Mouse (Mus musculus) stomach, embryonic 16.5 days (tissue): Measurements from ENCODE around the gene Sorl1. TPM values are rescaled to one million over a fixed set of nuclear protein-coding genes. Genes with fewer than 3 reads are reported as not detected.

ENCODE experiments used
- ATAC-seq: fragments of 200-750 bp; cut with Nextera tagmentation; 2 replicates; pipeline ENCODE4 v1.8.0; 2017; ENCODE audit warnings: moderate number of reproducible peaks, moderate TSS enrichment; ENCODE audit not compliant: insufficient read depth, low FRiP score
- H3K27ac ChIP-seq: fragments of 300-500 bp; sonication (generic); 2 replicates; pipeline ENCODE4 v1.5.1; 2014; ENCODE audit warnings: low read length
- H3K27me3 ChIP-seq: fragments of 300-500 bp; sonication (generic); 2 replicates; pipeline ENCODE4 v1.6.1; 2014; ENCODE audit warnings: low read length, control low read depth, mixed read lengths; ENCODE audit not compliant: control insufficient read depth, insufficient read depth
- H3K36me3 ChIP-seq: fragments of 300-500 bp; sonication (generic); 2 replicates; pipeline ENCODE4 v1.6.1; 2014; ENCODE audit warnings: low read length; ENCODE audit not compliant: control insufficient read depth, insufficient read depth
- H3K4me1 ChIP-seq: fragments of 300-500 bp; sonication (generic); 2 replicates; pipeline ENCODE4 v1.6.1; 2014; ENCODE audit warnings: low read length, control low read depth, mixed read lengths; ENCODE audit not compliant: control insufficient read depth, insufficient read depth
- H3K4me2 ChIP-seq: fragments of 300-500 bp; sonication (generic); 2 replicates; pipeline ENCODE4 v1.6.1; 2014; ENCODE audit warnings: low read depth, low read length, mixed read lengths
- H3K4me3 ChIP-seq: fragments of 300-500 bp; sonication (generic); replicated peaks from 2 replicates; pipeline ENCODE4 v1.5.1; 2014; ENCODE audit warnings: mild to moderate bottlenecking, low read length
- H3K9ac ChIP-seq: fragments of 300-500 bp; sonication (generic); 2 replicates; pipeline ENCODE4 v1.6.1; 2014; ENCODE audit warnings: low read length
- H3K9me3 ChIP-seq: fragments of 300-500 bp; sonication (generic); replicated peaks from 2 replicates; pipeline ENCODE4 v1.6.1; 2016; ENCODE audit warnings: low read length, control low read depth; ENCODE audit not compliant: control insufficient read depth
- WGBS: fragments of 180-500 bp; shearing (Covaris S2); extraction: QIAGEN DNeasy Blood & Tissue Kit; methylation state at CpG from one replicate; pipeline ENCODE4 v1.1.7; 2014; 5-methylcytosine and 5-hydroxymethylcytosine counted together
- polyA plus RNA-seq: library from polyadenylated mRNA; unstranded; fragments of >200 nt; fragmentation: Nextera tagmentation; extraction: Ambion mirVana; gene quantifications from 2 replicates; pipeline ENCODE4 v1.2.1, GENCODE M21; 2015

Gene Sorl1
- polyA plus RNA-seq, 1 experiment from 2014 or later = 12.9 TPM

DNA sequence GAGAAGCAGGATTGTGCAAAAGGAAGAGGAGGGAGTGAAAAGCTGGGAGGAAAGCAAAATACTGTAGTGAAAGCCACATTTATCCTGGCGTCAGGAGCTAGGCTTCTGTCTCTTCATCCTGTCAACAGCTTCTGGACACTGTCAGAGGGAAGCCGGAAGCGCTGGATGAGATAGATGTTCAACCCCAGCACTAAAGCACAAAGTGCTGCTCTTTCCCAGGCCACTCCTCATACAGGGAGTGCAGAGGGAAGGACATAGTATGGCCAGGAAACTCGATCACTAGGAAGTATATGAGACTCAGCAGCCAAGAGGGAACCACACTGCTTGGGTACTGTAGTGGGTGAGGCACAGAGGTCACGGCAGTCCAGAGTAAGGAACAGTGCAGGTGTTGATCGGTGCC is 145.7 kb downstream of the Sorl1 start:
- Histone ChIP-seq H3K27me3 (no peaks in the 10 kb centered on the region), H3K4me2 (no peak overlapping the region), H3K4me3 (no peak overlapping the region), H3K4me1 (no peaks in the 10 kb centered on the region), H3K9me3 (0 out of 2 replicates have a peak, but pooled peaks cover 4% of the 10 kb centered on the region), H3K9ac (no peak overlapping the region), H3K36me3 (peaks cover 3% of the 10 kb centered on the region; the same call in 1 of the 2 replicates), H3K27ac (no peak overlapping the region)
- WGBS = 72% methylated on average over 6 of the region's 6 CpGs
- no peak for ATAC-seq

DNA sequence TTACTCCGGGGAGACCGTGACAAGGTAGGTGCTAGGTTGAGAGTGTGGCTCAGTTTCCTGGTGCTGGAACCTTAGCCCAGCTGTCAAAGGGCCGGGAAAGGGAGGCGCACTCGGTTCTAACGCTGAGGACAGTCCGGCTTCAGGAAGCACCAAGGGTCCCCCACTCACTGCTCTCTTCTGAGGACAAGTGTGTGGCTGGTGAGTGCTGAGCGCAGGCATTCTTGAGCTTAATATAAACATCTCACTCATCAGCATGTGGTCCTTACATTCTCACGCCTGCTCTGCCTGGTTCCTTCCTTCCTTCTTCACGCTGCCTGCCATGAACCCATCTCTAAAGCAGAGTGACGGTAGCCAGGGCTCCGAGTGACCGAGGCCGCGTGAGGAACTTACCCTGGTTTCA is 148.1 kb downstream of the Sorl1 start:
- 74% methylated on average over 15 of the region's 15 CpGs for WGBS
- no peak for ATAC-seq
- Histone ChIP-seq H3K36me3 (peaks cover 3% of the 10 kb centered on the region; the same call in 1 of the 2 replicates), H3K27me3 (no peaks in the 10 kb centered on the region), H3K27ac (no peak overlapping the region), H3K4me1 (no peaks in the 10 kb centered on the region), H3K9ac (no peak overlapping the region), H3K9me3 (0 out of 2 replicates have a peak, but pooled peaks cover 4% of the 10 kb centered on the region), H3K4me2 (no peak overlapping the region), H3K4me3 (no peak overlapping the region)

DNA sequence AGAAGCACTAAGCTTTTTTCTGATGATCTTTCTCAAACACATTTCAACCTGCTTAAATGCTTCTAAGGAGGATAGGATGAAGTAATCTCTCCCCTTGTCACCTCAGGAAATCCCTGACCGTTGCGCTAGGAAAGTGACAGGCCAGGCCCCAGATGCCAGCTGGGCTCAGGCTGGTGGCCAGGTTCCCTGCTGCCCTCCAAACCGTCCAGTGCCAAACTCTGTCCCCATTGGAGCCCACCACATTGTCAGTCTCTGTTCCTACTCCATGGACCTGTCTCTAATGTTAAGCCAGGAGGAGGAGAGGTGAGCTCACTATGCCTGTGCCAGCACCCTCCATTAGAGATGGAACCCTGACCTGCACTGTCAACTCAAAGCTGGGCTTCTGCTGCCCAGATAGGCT is 149.4 kb downstream of the Sorl1 start:
- H3K4me3 ChIP-seq = no peak overlapping the region
- peaks cover 3% of the 10 kb centered on the region; the same call in 1 of the 2 replicates for H3K36me3 ChIP-seq
- no peaks in the 10 kb centered on the region for H3K4me1 ChIP-seq
- H3K9me3 ChIP-seq = 0 out of 2 replicates have a peak, but pooled peaks cover 4% of the 10 kb centered on the region
- 84% methylated on average over 3 of the region's 3 CpGs for WGBS
- H3K9ac ChIP-seq = no peak overlapping the region
- no peaks in the 10 kb centered on the region for H3K27me3 ChIP-seq
- H3K4me2 ChIP-seq = no peak overlapping the region
- no peak overlapping the region for H3K27ac ChIP-seq
- ATAC-seq = no peak

DNA sequence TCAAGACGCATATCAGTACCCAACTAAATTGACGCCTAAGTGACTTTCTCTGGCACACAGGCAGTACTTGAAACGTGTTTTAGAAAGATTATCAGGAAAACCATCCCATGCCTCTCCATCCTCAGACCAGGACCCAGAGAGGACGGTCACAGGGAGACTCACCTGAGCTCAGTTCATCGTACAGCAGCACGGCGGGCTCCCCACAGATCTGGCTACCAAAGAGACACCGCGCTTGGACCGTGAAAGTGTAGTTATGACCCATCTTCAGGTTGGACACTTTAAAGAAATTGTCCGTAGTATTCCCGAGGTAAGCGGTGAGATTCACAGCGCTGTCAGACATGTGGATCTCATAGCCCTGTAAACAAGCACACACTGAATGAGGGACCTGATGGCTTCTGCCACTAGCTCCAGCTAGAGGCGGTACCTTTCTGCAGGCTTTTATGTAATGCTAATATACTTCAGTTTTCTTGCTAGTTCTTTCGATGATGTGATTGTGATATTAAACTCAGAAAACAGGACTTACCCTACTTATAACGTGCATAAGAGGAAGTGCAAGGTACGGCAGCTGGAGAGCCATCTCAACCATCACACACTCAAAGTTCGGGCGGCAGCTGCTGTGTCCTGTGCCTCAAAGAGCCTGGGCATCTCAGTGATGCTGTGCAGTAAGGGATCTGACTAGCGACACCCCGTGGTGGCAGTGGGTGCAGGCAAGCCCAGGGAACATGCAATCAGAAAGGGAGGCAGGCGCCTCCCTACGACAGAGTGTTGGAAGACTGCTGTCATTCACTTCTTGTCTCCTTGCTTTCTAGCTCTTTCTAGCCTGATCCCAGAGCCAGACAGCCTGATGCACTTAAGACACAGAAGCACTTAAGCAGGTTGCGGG is 150.1 kb downstream of the Sorl1 start:
- Histone ChIP-seq H3K27ac (no peak overlapping the region), H3K4me3 (no peak overlapping the region), H3K4me2 (no peak overlapping the region), H3K36me3 (peaks cover 3% of the 10 kb centered on the region; the same call in 1 of the 2 replicates), H3K9me3 (0 out of 2 replicates have a peak, but pooled peaks cover 4% of the 10 kb centered on the region), H3K27me3 (no peaks in the 10 kb centered on the region), H3K4me1 (no peaks in the 10 kb centered on the region), H3K9ac (no peak overlapping the region)
- 74% methylated on average over 25 of the region's 25 CpGs for WGBS
- ATAC-seq = no peak

DNA sequence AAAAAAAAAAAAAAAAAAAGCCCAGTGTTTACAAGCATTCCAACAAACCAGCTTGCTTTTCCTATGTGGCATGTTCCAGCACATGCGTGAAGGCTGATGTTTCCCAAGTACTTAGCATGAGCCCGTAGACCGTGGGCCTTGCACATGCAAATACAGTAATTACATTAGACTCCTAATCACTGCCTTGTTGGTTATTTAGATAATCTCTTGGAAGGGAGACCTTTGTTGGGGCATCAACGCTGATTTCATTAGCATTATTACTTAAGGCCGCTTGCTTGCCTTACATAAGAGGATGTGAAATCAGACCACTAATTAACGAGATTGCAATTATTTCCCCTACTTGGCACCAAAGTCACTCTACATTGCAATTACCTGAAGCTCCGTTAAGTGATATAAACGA is 154.1 kb downstream of the Sorl1 start:
- no peak overlapping the region for H3K27ac ChIP-seq
- H3K9me3 ChIP-seq = no peaks in the 10 kb centered on the region
- H3K4me1 ChIP-seq = no peaks in the 10 kb centered on the region
- H3K4me2 ChIP-seq = no peak overlapping the region
- 92% methylated on average over 8 of the region's 8 CpGs for WGBS
- H3K4me3 ChIP-seq = no peak overlapping the region
- no peak for ATAC-seq
- H3K36me3 ChIP-seq = no peaks in the 10 kb centered on the region
- H3K27me3 ChIP-seq = no peaks in the 10 kb centered on the region
- H3K9ac ChIP-seq = no peak overlapping the region

DNA sequence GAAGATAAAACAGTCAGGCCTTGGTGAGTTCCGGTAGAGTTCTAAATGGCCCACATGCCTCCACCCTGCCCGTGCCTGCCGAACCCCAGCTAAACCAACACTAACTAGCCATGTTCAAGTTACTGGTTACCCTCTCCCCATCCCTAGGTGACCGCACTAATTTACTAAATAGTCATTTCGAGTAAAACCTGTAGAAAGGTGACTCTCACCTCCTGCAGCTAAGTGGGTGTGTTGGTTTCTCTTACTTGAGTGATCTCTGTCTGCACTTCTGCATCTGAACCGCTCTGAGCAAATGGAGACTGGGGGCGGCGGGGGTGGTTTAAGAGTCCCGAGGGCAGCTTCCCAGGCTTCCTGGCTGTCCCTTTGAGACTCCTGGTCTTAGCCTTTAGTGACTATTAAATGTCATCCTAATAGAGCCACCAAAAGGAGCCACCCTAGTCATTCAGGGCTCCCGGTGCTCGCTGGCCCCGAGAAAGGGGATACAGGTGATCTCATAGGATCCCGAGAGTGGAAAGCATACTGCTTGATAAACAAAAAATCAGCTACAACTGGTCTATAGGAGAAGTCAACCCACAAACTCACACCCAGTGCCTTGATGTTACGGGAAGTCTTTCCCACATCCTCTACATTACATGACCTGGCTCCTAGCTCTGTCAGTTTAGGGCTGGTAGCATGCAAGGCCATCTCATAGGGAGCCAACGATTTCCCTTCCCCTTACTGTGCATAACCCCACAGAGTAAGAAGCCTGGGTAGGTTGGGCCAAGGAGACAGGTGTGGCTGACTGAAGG is 155.2 kb downstream of the Sorl1 start:
- Histone ChIP-seq H3K36me3 (no peaks in the 10 kb centered on the region), H3K27me3 (no peaks in the 10 kb centered on the region), H3K27ac (no peak overlapping the region), H3K4me3 (no peak overlapping the region), H3K9me3 (no peaks in the 10 kb centered on the region), H3K9ac (no peak overlapping the region), H3K4me1 (no peaks in the 10 kb centered on the region), H3K4me2 (no peak overlapping the region)
- ATAC-seq = no peak
- 93% methylated on average over 15 of the region's 15 CpGs for WGBS

DNA sequence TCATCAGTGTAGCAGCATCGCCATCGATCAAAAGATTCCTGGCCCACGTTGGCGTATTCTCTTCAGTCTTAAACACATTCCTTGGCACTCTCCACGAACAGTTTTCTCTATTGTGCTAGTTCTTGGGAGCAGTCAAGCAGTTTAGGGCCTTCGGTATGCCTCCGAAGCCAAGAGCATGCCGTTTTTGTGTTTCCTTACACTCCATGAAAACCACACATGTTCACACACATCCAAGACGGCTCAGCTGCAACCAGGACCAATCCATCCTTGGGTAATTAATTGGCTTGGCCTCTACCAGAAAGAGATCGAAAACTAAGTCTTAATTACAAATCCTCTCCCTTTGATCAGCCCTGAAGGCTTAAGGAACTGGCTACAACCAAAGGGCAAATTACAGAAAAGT is 162.8 kb downstream of the Sorl1 start:
- Histone ChIP-seq H3K4me2 (no peak overlapping the region), H3K36me3 (no peaks in the 10 kb centered on the region), H3K9ac (no peak overlapping the region), H3K27ac (no peak overlapping the region), H3K4me3 (no peak overlapping the region), H3K27me3 (no peaks in the 10 kb centered on the region), H3K4me1 (no peaks in the 10 kb centered on the region), H3K9me3 (no peaks in the 10 kb centered on the region)
- no peak for ATAC-seq
- WGBS = 67% methylated on average over 10 of the region's 10 CpGs

DNA sequence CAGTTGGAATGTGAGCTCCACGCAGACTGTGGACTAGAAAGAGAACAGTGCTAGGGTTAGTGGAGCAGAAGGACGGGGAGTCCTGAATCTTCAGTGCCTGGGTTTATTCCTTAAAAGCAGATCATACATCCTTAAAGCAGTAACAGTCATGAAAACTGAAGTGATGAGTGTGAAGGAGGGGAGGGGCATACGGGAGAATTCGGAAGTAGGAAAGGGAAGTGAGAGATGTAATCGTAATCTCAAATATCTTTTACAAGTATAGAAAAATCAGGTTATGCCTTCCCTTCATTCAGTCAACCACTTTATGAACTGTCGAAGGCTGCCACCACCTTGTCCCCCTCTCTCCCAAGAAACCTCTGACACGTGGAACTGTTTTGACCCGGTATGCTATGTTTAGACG is 165.8 kb downstream of the Sorl1 start:
- ATAC-seq = no peak
- 84% methylated on average over 9 of the region's 9 CpGs for WGBS
- no peak overlapping the region for H3K4me2 ChIP-seq
- no peak overlapping the region for H3K27ac ChIP-seq
- H3K4me3 ChIP-seq = no peak overlapping the region
- H3K27me3 ChIP-seq = no peaks in the 10 kb centered on the region
- no peak overlapping the region for H3K9ac ChIP-seq
- H3K36me3 ChIP-seq = no peaks in the 10 kb centered on the region
- no peaks in the 10 kb centered on the region for H3K4me1 ChIP-seq
- H3K9me3 ChIP-seq = no peaks in the 10 kb centered on the region

DNA sequence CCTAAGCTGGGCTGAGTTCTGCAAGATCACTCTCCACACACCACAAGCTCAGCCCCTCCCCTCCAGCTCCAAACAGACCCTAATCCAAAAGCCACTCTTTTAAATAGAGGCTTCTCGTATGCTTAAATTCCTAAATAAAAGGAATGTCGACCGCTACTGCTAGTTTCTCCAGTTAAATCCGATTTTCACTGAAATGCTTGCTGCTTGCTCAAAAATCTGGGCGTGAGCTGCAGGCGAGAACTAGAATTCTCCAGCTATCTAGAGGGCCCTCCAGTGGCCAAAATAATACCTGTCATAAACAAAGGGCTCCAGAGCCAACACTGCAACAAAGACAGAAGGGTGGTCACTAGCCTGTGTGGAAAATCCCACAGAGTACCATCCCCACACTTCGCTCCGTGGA is 170.6 kb downstream of the Sorl1 start:
- 8% methylated on average over 8 of the region's 8 CpGs for WGBS
- ATAC-seq = no peak
- Histone ChIP-seq H3K9ac (peak overlapping the region; percentile 34; the same call in 1 of the 2 replicates), H3K4me2 (peak overlapping the region; percentile 47), H3K27ac (peak overlapping the region; percentile 71), H3K4me1 (peaks cover 21% of the 10 kb centered on the region), H3K9me3 (no peaks in the 10 kb centered on the region), H3K36me3 (no peaks in the 10 kb centered on the region), H3K27me3 (no peaks in the 10 kb centered on the region), H3K4me3 (no peak overlapping the region)
